Mouse (Mus musculus): ENCODE measurements around the gene Eml2.

DNA sequence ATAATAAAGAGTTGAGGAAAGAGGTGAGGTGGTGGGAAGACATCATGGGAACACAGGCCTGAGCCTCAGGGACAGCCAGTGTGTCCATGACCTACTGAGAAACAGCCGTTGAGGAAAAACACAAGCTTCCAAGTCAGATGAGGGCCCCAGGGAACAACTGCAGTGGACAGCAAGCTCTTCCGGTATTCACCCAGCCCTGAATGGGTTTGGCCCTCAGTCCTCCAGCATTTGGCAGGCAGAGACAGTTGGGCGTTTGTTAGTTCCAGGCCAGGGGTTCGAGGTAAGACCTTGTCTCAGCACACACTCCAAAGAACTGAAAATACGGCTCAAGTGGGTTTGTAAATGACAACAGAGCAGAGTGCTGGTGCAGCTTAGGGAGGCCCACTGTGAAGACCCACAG lies 77.2 kb downstream of the Eml2 start:
- TF ChIP-seq POLR2A (IDR thresholded peaks at IDR 0.05; ENCODE audit: control insufficient read depth, low read depth, low read length) = no peak
- TF ChIP-seq CTCF (IDR thresholded peaks at IDR 0.05; ENCODE audit: control insufficient read depth, insufficient read depth, insufficient replicate concordance, low read depth, low read length) = no peak

All from testis, adult 2 months (tissue).